Mouse (Mus musculus) hindbrain, embryonic 11.5 days (tissue): ENCODE measurements around the gene Mcf2l. TPM values are rescaled to one million over a fixed set of nuclear protein-coding genes. Genes with fewer than 3 reads are reported as not detected.

Source experiments
- ATAC-seq: fragments of 200-750 bp; cut with Nextera tagmentation; 2 replicates; pipeline ENCODE4 v1.8.0; 2017; ENCODE audit warnings: mild to moderate bottlenecking, moderate TSS enrichment, moderate library complexity; ENCODE audit not compliant: low FRiP score
- DNase-seq: peaks from one replicate; pipeline ENCODE4 v3.0.0-alpha.2; 2015; ENCODE audit warnings: low spot score
- H3K27ac ChIP-seq: fragments of 300-500 bp; sonication (generic); 2 replicates; pipeline ENCODE4 v1.5.1; 2014; ENCODE audit warnings: mild to moderate bottlenecking, low read depth, low read length
- H3K27me3 ChIP-seq: fragments of 300-500 bp; sonication (generic); 2 replicates; pipeline ENCODE4 v1.6.1; 2014; ENCODE audit warnings: mild to moderate bottlenecking, low read length, moderate library complexity, mixed read lengths; ENCODE audit not compliant: control insufficient read depth, insufficient read depth
- H3K36me3 ChIP-seq: fragments of 300-500 bp; sonication (generic); 2 replicates; pipeline ENCODE4 v1.6.1; 2014; ENCODE audit warnings: mild to moderate bottlenecking, low read length, moderate library complexity, mixed read lengths; ENCODE audit not compliant: control insufficient read depth, insufficient read depth
- H3K4me1 ChIP-seq: fragments of 300-500 bp; sonication (generic); replicated peaks from 2 replicates; pipeline ENCODE4 v1.6.1; 2014; ENCODE audit warnings: low read length, mixed read lengths; ENCODE audit not compliant: control insufficient read depth, insufficient read depth
- H3K4me2 ChIP-seq: fragments of 300-500 bp; sonication (generic); replicated peaks from 2 replicates; pipeline ENCODE4 v1.6.1; 2014; ENCODE audit warnings: mild to moderate bottlenecking, low read depth, low read length
- H3K4me3 ChIP-seq: fragments of 300-500 bp; sonication (generic); 2 replicates; pipeline ENCODE4 v1.5.1; 2014; ENCODE audit warnings: low read depth, low read length
- H3K9ac ChIP-seq: fragments of 300-500 bp; sonication (generic); 2 replicates; pipeline ENCODE4 v1.6.1; 2014; ENCODE audit warnings: low read depth, low read length
- H3K9me3 ChIP-seq: fragments of 300-500 bp; sonication (generic); 2 replicates; pipeline ENCODE4 v1.6.1; 2016; ENCODE audit warnings: low read length; ENCODE audit not compliant: control insufficient read depth
- WGBS: fragments of 180-500 bp; shearing (Covaris S2); extraction: QIAGEN DNeasy Blood & Tissue Kit; methylation state at CpG from one replicate; pipeline ENCODE4 v1.1.7; 2014; 5-methylcytosine and 5-hydroxymethylcytosine counted together
- polyA plus RNA-seq: library from polyadenylated mRNA; unstranded; fragments of >200 nt; fragmentation: Nextera tagmentation; extraction: Ambion mirVana; gene quantifications from 2 replicates; pipeline ENCODE4 v1.2.1, GENCODE M21; 2014

The Mcf2l gene
- polyA plus RNA-seq, 1 experiment from 2014 or later: 54.4 TPM

- Histone ChIP-seq H3K27ac (no peak overlapping the region), H3K9ac (no peak overlapping the region), H3K9me3 (no peaks in the 10 kb centered on the region), H3K27me3 (no peaks in the 10 kb centered on the region), H3K4me1 (no peaks in the 10 kb centered on the region), H3K4me2 (no peak overlapping the region), H3K36me3 (no peaks in the 10 kb centered on the region), H3K4me3 (no peak overlapping the region)
- peak; percentile 33; the same call in 1 of the 2 replicates for ATAC-seq
- WGBS: 58% methylated on average over 13 of the region's 13 CpGs
- peak; percentile 75 for DNase-seq
These were observed 23.1 kb downstream of the Mcf2l start for GRCm38 (mm10) chr8:12896494-12897373.

GRCm38 (mm10) chr8:12897815-12898214 is 24.2 kb downstream of the Mcf2l start:
- Histone ChIP-seq H3K27me3 (no peaks in the 10 kb centered on the region), H3K9ac (no peak overlapping the region), H3K4me1 (no peaks in the 10 kb centered on the region), H3K27ac (no peak overlapping the region), H3K4me2 (no peak overlapping the region), H3K36me3 (no peaks in the 10 kb centered on the region), H3K9me3 (no peaks in the 10 kb centered on the region), H3K4me3 (no peak overlapping the region)
- WGBS: 68% methylated on average over 9 of the region's 9 CpGs
- DNase-seq: no peak
- ATAC-seq: no peak

- H3K4me3 ChIP-seq: no peak overlapping the region
- no peak overlapping the region for H3K27ac ChIP-seq
- no peaks in the 10 kb centered on the region for H3K27me3 ChIP-seq
- H3K4me2 ChIP-seq: no peak overlapping the region
- no peaks in the 10 kb centered on the region for H3K4me1 ChIP-seq
- DNase-seq (no peak), ATAC-seq (no peak)
- H3K36me3 ChIP-seq: no peaks in the 10 kb centered on the region
- no peaks in the 10 kb centered on the region for H3K9me3 ChIP-seq
- 90% methylated on average over 13 of the region's 13 CpGs for WGBS
- H3K9ac ChIP-seq: no peak overlapping the region
These were observed 30.3 kb downstream of the Mcf2l start for GRCm38 (mm10) chr8:12903790-12904415.

DNA sequence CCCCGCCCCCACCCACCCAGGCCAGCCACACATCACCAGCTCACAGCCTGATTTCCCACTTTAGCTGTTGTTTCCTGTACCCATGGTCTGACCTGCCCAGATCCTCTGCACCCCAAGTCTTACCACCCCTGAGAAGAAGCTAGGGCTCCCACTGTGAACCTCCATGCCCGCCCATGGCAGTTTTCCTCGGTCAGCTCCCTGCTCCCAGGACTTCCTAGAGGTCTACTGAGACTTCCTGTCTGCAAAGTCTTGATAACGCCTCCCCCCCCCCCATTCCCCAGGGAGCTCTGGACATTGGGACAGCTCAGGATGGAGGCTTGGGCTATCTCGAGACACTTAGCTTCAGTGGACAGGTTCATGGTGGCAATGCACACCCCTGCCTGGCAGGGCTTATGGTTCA is 31.5 kb downstream of the Mcf2l start:
- Histone ChIP-seq H3K27me3 (no peaks in the 10 kb centered on the region), H3K36me3 (no peaks in the 10 kb centered on the region), H3K4me2 (no peak overlapping the region), H3K4me3 (no peak overlapping the region), H3K4me1 (no peaks in the 10 kb centered on the region), H3K27ac (no peak overlapping the region), H3K9me3 (no peaks in the 10 kb centered on the region), H3K9ac (no peak overlapping the region)
- DNase-seq: no peak
- 84% methylated on average over 5 of the region's 5 CpGs for WGBS
- ATAC-seq: no peak

DNA sequence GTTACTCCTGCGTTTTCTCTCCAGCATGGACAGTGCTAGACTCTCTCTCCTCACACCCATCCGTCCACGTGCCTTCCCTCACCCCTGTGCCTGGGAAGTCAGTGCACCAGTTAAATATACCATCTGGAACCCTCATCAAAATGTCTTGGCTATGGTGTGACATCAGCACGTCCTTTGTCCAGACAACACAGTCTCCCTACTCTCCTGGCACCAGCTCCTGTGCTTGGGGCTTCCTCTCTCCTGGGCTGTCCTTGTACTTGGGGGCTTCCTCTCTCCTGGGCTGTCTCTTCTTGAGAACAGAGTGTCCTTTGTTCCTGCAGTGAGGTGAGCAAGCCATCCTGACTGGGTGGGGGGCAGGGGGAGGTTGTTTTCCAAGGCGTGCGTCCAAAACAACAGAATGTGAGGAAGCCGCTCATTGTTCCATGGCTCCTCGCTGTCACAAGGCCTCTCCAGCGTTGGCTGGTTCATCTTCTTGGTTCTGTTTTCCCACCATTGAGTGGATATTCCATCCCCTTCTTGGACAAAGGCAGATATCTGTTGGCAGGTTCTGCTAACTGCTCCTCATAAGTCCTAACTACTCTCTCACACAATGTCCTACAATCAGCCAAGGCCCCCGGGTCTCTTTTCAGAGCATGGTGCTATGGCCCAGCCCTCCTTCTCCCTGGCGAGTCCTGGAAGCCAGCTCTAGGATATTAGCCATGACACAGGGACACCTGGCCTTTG is 32.2 kb downstream of the Mcf2l start:
- Histone ChIP-seq H3K36me3 (no peaks in the 10 kb centered on the region), H3K27me3 (no peaks in the 10 kb centered on the region), H3K4me2 (no peak overlapping the region), H3K4me3 (no peak overlapping the region), H3K27ac (no peak overlapping the region), H3K9ac (no peak overlapping the region), H3K4me1 (no peaks in the 10 kb centered on the region), H3K9me3 (no peaks in the 10 kb centered on the region)
- WGBS: 84% methylated on average over 11 of the region's 11 CpGs
- ATAC-seq (no peak), DNase-seq (no peak)

DNA sequence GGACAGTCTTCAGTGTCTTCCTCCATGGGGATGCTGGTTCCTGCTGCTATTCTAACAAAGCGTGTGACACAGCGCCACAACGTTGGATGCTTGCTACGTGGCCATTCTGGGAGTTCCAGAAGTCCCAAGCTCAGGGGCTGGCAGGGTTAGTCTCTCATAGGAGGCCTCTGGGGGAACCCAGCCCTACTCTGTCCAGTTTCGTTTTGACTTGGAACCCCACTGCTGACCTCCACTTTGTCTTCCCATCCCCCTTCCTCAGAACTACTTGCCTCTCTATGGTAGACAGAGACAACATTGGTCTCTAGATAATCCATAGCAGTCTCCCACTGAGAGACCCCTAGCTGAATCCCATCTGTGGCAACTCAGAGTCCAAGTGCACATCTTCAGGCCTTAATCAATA is 33.0 kb downstream of the Mcf2l start:
- Histone ChIP-seq H3K27ac (no peak overlapping the region), H3K9me3 (no peaks in the 10 kb centered on the region), H3K27me3 (no peaks in the 10 kb centered on the region), H3K4me2 (no peak overlapping the region), H3K36me3 (no peaks in the 10 kb centered on the region), H3K4me1 (no peaks in the 10 kb centered on the region), H3K9ac (no peak overlapping the region), H3K4me3 (no peak overlapping the region)
- ATAC-seq (no peak), DNase-seq (no peak)
- 66% methylated on average over 5 of the region's 5 CpGs for WGBS

GRCm38 (mm10) chr8:12907730-12908129 is 34.1 kb downstream of the Mcf2l start:
- Histone ChIP-seq H3K9me3 (no peaks in the 10 kb centered on the region), H3K27me3 (no peaks in the 10 kb centered on the region), H3K4me3 (no peak overlapping the region), H3K27ac (no peak overlapping the region), H3K9ac (no peak overlapping the region), H3K4me1 (no peaks in the 10 kb centered on the region), H3K36me3 (no peaks in the 10 kb centered on the region), H3K4me2 (no peak overlapping the region)
- WGBS: 82% methylated on average over 4 of the region's 4 CpGs
- DNase-seq (no peak), ATAC-seq (no peak)

DNA sequence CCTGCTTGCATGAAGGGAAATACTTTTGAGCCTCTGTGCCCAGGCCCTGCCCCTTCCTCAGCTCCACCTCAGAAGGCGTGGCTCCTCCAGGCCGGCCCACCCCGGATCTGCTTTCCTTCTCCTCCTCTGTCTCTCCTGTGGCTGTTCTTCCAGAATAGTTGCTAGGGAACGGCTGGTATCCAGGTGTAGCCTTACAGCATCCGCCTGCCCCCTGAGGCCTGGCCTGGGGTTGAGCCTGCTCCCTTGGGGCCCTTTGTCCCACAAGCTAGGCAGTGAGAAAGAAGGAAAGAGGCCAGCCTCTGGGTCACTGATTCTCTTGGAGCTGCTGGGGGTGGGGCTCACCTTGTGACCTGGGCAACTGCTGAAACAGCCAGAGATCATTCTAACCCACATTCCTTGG is 38.4 kb downstream of the Mcf2l start:
- DNase-seq: peak; percentile 25
- no peak overlapping the region for H3K4me3 ChIP-seq
- H3K9ac ChIP-seq: no peak overlapping the region
- no peak overlapping the region for H3K4me2 ChIP-seq
- peak; percentile 31 for ATAC-seq
- WGBS: 7% methylated on average over 5 of the region's 5 CpGs
- no peaks in the 10 kb centered on the region for H3K9me3 ChIP-seq
- no peaks in the 10 kb centered on the region for H3K4me1 ChIP-seq
- H3K36me3 ChIP-seq: no peaks in the 10 kb centered on the region
- H3K27ac ChIP-seq: no peak overlapping the region
- H3K27me3 ChIP-seq: no peaks in the 10 kb centered on the region
